Mouse (Mus musculus) ES-E14 (cell line): ENCODE results near the gene Glmp.

Source experiments
- HCFC1 ChIP-seq: IDR thresholded peaks from 2 replicates; pipeline ENCODE4 v1.6.1; 2012; ENCODE audit warnings: low read length, inconsistent platforms, borderline replicate concordance; ENCODE audit not compliant: insufficient read depth
- MAFK ChIP-seq: IDR thresholded peaks from 2 replicates; pipeline ENCODE4 v1.6.1; 2014; ENCODE audit warnings: mild to moderate bottlenecking, low read depth, low read length, inconsistent platforms; ENCODE audit not compliant: insufficient read depth

DNA sequence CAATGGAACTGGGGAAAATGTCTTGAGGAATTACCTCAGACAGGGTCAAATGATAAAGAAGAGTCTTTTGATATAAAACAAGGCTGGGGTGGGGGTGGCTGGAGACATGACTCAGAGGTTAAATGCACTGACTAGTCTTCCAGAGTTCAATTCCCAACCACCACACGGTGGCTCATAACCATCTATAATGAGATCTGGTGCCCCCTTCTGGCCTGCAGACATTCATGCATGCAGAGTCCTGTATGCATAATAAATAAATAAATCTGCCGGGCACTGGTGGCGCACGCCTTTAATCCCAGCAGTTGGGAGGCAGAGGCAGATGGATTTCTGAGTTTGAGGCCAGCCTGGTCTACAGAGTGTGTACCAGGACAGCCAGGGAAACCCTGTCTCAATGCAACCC lies 32.9 kb upstream of the Glmp start:
- TF ChIP-seq MAFK: no peak
- no peak for TF ChIP-seq HCFC1
